Mouse (Mus musculus) adipose tissue, adult 10 weeks (tissue): Measurements from ENCODE around the gene Tspyl1. TPM values are rescaled to one million over a fixed set of nuclear protein-coding genes. Genes with fewer than 3 reads are reported as not detected.

ENCODE experiments used
- polyA plus RNA-seq: library from polyadenylated mRNA; stranded (reverse); fragments of 350-450 nt; fragmentation: Illumina TruSeq; extraction: RNeasy Lipid Tissue Mini Kit (QIAGEN cat#74804); gene quantifications from one replicate; pipeline ENCODE4 v1.2.3, GENCODE M21; 2014; ENCODE audit warnings: low read depth, low replicate concordance

The Tspyl1 gene
- 36.4 TPM for polyA plus RNA-seq

GRCm38 (mm10) chr10:34281962-34282388 lies at the start of gene Tspyl1:
Tspyl1 (plus strand) TSS chr10:34282190.

GRCm38 (mm10) chr10:34297299-34297979 lies 15.4 kb downstream of the Tspyl1 start, which contains the start of gene Tspyl4:
Tspyl4 (plus strand) TSS chr10:34297442.

Other genes starting within 250 kb of the Tspyl1 start
- not detected for gene Trappc3l, start 244.6 kb upstream of the Tspyl1 start, polyA plus RNA-seq
- gene Calhm4, start 237.9 kb upstream of the Tspyl1 start, polyA plus RNA-seq, result not detected
- gene Calhm5, start 185.7 kb upstream of the Tspyl1 start, polyA plus RNA-seq, result 0.53 TPM
- gene Calhm6, start 154.2 kb upstream of the Tspyl1 start, polyA plus RNA-seq, result 2.3 TPM
- gene Dse, start 74.5 kb upstream of the Tspyl1 start, polyA plus RNA-seq, result 12.5 TPM
- gene Tspyl4, start 15.3 kb downstream of the Tspyl1 start, polyA plus RNA-seq, result 8.2 TPM
- gene Col10a1, start 107.8 kb downstream of the Tspyl1 start, polyA plus RNA-seq, result 0.12 TPM
- gene Nt5dc1, start 136.4 kb downstream of the Tspyl1 start, polyA plus RNA-seq, result 12.6 TPM
- gene Frk, start 201.2 kb downstream of the Tspyl1 start, polyA plus RNA-seq, result 14.6 TPM